Mouse (Mus musculus) right cerebral cortex, postnatal 4 days (tissue): ENCODE results near the gene Gm45844.
"Not testable (repeated sequence)": the region's sequence is repeated elsewhere in the genome, so short reads cannot be mapped to it uniquely, and the experiment has no call there.

Experiments
- DNase-seq: peaks from one replicate; pipeline ENCODE4 v3.0.0-alpha.2; 2022

The Gm45844 gene

DNA sequence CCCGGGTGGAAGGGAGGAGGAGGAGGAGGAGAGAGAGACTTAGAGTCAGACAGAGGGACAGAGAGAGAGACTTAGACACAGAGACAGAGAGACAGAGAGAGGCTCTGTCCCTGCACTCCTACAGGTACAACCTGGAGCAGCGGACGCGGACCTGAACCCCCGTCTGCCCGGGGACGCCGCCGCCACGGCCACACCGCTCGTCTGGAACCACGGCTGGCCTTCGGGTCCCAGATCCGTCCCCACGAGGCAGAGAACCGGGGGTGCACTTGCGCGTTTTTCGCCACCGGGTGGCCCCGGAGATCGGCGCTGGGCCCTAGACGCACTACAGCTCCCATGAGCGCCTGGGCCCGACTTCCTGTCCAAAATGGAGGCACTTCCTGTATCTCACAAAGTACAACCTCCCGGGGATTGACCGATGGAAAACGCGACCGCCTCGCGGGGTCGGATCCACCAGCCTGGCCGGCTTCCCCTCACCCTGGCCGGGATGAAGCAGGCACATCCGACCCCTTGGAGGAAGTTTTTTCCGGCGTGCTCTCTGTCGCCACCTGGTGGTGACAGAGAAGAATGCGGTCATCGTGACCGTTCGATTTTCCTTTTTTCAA, at the start of gene Gm45844:
Gene Gm45844, minus strand, starts transcription at position 324 of the 602 bp plus-strand sequence.
- peak; percentile 89 for DNase-seq

DNA sequence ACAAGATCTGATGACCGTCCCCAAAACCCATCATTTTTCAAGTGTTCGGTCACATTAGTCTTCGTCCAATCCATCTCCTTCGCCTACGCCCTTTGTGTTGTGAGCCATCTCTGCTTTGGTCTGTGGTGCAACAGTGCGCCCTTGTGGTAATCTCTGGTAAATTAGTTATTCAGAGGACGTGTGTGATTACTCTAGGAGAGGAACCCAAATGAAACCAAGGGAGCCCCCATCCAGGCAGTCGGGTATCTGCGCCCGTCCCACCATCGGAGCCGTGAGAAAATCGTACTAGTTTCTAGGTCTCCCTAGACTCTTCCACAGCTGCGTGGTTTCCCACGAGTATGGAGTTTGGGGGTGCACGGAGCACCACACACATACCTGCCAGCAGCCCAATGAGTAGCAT, 17.5 kb upstream of the Gm45844 start:
- DNase-seq = peak; percentile 37

DNA sequence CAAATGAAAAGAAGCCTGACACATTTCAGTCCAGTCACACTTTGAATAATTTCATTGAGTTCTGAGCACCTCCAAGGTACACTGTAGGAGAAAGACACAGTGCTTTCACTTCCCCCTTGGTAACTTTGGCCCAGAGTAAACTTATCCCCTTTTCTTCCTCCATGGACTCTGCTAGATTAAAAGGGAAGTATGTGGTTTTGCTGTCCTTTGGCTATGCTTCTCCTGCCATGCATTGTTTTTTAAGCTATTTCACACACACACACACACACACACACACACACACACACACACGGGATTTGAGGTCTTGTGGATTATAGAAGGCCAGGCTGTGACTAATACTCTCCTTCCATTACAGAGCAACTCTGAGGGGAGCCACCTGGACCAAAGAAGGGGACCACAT, 3.3 kb upstream of the Gm45844 start:
- DNase-seq = no peak

- DNase-seq = peak; percentile 43
Observed at GRCm38 (mm10) chr7:7277556-7277955, 533 bp downstream of the Gm45844 start.

- not testable (repeated sequence) for DNase-seq
Observed at GRCm38 (mm10) chr7:7247228-7247627, 30.9 kb downstream of the Gm45844 start, which contains the start of gene Vmn2r29. Gene Vmn2r29 (minus strand): TSS chr7:7247328.

DNA sequence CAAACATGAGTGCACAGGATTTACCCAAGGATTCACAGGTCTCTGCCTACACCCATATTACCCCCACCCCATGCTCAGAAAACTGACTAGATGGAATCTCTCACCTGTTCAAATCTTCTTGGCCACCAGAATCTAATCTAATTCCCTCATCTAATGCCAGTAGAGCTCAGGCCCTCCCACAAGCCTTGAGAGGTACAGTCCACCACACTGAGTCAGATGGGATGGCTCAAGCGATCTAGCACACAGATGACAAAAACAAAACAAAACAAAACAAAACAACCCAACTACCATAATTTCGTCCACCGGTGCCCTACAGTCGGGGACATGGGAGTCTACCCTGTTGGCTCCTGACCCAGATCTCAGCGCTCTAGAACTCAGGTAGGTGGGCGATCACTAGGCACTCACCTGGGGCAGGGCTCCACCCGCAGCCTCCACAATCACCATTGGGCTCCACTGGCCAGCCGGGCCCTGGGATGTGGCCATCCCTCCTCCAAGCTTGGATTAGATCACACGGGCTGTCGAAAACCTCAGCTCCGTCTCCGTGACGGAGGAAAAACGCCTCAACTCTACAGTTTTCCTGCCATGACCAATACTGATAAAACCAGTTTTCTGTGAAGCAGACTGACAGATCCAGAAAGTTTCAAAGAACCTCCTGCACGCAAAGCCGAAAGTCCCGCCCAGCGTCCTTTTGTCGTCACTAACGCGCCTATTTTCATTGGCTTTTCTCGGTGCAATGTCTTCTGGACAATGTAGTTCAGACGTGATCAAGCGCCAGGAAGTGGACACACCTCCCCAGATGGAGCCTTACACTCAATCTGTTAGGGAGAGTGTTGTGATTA, 68.6 kb downstream of the Gm45844 start, which contains the start of gene Zfp772:
Gene Zfp772, minus strand, starts transcription at position 686 of the 839 bp plus-strand sequence.
- DNase-seq = not testable (repeated sequence)

GRCm38 (mm10) chr7:7188191-7188942, 89.7 kb downstream of the Gm45844 start:
- peak; percentile 79 for DNase-seq

DNA sequence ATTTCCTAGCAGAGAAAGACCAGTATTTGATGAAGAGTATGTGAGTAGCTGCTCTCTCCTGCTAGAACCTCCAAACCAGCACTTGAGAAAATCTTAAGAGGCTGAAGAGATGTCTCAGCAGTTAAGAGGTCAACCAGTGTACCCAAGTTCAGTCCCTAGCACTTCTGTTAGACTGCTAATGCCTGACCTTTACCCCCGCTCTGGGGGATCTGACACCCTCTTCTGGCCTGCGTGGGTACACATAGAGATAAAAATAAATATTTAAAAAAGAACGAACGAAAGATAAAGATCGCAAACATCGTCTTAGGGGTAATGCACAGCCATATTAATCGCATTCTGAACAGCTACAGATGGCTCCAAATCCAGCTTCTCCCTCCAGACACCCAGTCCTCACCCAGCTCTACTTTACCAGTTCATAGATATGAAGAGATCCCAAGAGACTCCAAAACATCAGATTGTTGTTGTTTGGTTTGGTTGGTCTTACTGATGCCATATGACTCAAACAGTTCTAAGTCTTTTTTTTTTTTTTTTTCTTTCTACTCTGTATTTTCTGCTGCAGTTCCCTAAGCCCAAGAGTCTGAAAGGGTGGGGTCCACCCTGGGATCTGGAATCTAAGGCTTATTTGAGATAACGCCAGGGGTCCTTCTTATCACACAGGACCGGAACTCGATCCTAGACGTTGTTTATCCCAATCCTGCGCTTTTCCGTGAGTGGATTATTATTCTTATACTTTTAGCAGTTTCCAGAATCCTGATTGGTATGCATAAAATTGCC, 90.5 kb downstream of the Gm45844 start:
- no peak for DNase-seq

GRCm38 (mm10) chr7:7185897-7186296, 92.2 kb downstream of the Gm45844 start:
- no peak for DNase-seq

DNA sequence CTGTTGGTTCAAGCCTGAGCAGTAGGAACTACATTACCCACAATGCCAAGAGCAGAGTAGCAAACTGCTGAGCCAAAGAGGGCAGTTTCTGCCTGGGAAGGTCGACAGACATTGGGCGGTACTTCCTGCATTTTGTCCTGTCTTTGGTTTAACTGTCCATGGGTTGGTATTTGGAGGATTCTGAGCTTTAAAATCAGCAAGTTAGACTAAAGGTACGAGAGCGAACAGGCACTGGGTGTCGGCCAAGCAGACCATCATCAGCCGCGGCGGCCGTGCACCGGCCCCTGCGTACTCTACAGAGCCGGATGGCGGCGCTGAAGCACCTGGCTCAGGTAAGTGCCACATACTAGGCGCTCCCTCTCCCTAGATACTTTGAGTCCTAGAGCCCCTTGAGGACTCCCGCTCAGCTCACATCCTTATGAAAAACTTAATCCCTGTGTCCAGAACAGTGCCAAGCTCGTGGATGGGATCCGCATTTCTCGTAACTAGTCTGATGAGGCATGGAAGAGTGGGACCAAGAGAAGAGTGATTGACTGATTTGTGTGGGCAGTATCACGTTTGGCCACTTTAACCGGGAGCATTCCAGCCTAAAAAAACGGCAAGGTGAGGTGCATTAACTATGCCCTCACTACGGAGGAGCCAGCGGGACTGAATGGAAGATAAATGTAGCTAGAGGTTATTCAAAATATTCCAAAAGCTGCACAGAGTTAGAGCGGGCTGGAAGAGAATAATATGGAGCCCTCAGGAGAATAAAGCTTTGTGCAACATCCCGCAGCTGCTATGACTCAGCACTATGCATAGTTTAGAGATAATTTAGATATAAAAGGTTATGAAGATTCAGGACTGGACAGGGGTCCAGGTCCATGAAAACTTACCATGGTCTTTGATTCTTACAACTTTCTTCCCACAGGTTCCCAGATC, 106.6 kb downstream of the Gm45844 start, which contains the start of gene Zfp418:
Gene Zfp418, plus strand, starts transcription at position 104 of the 921 bp plus-strand sequence.
- peak; percentile 33 for DNase-seq
